Mouse (Mus musculus): Measurements from ENCODE around the gene Pde2a.

DNA sequence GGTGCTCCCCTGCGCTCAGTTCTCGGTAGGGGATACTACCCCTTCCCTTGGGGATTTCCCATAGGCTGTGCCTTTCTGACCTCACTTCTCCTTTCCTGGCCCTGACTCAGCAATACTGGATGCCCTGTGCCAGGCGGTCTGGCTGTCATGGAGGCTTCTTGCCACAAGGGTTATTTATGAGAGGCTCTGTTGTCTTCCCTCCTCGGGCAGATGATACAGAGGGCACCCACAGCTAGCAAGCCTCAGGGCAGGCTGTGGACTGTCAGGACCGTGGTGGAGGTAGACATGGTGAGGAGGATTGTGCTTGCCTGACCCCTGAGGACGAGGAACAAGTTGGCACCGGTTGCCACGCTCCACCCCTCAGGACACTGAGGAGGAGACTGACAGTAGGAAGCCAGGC is 39.1 kb upstream of the Pde2a start:
- TF ChIP-seq POLR2A (IDR thresholded peaks at IDR 0.05; ENCODE audit: insufficient read length, low read depth): no peak
- TF ChIP-seq USF1 (IDR thresholded peaks at IDR 0.05; ENCODE audit: low read depth): no peak
- TF ChIP-seq POLR2AphosphoS2 (IDR thresholded peaks at IDR 0.05; ENCODE audit: insufficient read length, low read depth): no peak
- no peak for TF ChIP-seq CEBPB (IDR thresholded peaks at IDR 0.05; ENCODE audit: insufficient read depth, poor library complexity, severe bottlenecking)

Measured in myocyte (in vitro differentiated cells).